Mouse (Mus musculus): ENCODE data around the gene Asb10. TPM values are rescaled to one million over a fixed set of nuclear protein-coding genes. Genes with fewer than 3 reads are reported as not detected.
A peak's percentile ranks its signal among the peaks of the same experiment; 100 is the strongest.

Gene Asb10
- polyA plus RNA-seq (2015; fragmentation: Nextera tagmentation; extraction: Ambion mirVana) = 0.99 and 1.8 TPM in 2 replicates

DNA sequence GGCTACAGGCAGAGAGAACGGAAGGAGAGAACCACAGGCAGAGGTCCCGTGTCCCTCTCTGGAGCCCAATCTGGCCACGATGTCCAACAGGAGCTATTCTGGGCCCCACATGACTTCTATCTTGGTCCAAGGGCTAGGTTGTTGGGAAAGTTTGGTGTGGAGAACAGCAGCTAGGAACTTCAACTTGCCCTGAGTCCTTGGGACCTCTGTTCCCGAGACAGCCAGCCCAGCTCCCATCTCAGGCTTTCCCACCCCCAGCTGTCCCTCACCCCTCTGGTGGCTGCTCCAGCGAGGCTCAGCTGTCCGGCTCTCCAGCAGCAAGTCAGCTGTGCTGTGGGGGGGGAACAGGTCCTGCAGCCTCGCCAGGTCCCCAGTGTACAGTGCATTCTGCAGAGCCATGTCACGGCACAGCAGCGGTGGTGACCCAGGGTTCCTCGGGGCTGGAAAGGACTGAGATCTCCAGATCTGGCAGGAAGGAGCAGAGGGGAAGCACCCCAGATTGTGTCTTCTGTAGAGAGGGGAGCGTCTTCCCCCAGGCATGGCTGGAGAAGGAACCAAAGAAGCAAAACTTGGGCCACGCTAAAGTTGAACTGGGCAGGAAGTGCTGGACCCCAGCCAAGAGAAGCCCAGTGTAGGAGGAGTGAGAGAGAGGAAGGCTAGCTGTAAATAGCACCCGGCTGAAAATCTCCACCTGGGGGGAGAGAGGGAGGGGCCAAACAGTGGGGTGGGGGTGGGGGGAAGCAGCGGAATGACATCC, at the start of gene Asb10:
Asb10 (minus strand) TSS at position 592 of the 757 bp plus-strand sequence.
- Histone ChIP-seq H3K4me2 (peak within 1 kb of the TSS; percentile 34), H3K27ac (0 out of 2 replicates have a peak within 1 kb of the TSS, but pooled peaks have one; percentile 50), H3K4me1 (peaks cover 29% of the 10 kb centered on the region), H3K36me3 (no peaks in the 10 kb centered on the region), H3K4me3 (no peak within 1 kb of the TSS), H3K9ac (no peak within 1 kb of the TSS), H3K27me3 (peaks cover 14% of the 10 kb centered on the region), H3K9me3 (no peaks in the 10 kb centered on the region)
- 21% methylated on average over 14 of the region's 14 CpGs for WGBS
- ATAC-seq (ENCODE audit: insufficient number of reproducible peaks, low FRiP score, low TSS enrichment, low read depth) = peak; percentile 53; the same call in 1 of the 2 replicates

DNA sequence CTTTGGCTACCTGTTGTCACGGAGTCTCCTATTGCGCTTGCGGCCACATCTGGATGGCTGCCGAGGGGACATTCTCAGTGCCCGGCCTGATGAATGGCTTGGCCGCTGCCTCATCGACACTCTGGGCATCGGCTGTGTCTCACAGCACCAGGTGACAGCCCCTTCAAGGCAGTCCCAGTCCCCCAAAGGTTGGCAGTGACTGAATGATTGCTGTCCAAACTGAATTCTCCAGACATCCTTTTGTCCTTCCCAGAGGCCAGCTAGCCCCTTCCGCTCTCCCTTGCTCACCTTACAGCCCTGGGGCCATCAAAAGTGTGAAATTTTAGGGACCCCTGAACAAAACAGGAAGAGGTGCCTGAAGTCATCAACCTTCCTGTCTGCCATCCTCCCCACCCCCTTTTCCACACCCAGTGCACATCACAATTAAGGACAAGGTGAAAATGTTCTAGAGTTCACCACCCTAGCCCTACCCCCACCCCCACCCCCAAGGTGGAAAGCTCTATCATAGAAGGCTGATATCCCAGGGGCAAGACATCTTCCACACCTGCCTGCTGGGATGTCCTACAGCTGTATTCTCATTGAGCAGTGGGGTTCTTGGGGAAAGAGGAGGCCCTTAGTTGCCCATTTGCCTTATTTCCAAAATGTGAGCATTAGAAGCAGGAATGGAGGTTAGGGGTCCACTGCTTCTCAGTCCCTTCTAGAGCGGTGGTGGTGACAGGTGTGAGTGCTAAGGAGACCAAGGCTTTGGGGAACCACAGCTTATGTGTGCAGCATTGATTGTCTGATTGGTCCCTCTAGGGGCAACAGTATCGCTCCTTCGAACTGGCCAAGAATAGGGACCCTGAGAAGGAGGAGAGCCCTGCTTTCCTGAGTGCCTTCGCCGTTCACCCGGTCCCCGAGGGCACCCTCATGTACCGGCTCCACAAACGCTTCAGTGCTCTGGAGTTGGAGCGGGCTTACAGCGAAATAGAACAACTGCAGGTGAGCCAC, 49.0 kb upstream of the Asb10 start:
- H3K9ac ChIP-seq = no peak overlapping the region
- H3K27me3 ChIP-seq = no peaks in the 10 kb centered on the region
- no peak overlapping the region for H3K27ac ChIP-seq
- no peak for ATAC-seq (ENCODE audit: insufficient number of reproducible peaks, low FRiP score, low TSS enrichment, low read depth)
- WGBS = 89% methylated on average over 20 of the region's 20 CpGs
- no peak overlapping the region for H3K4me3 ChIP-seq
- peaks cover 68% of the 10 kb centered on the region for H3K36me3 ChIP-seq
- H3K4me1 ChIP-seq = peaks cover 41% of the 10 kb centered on the region
- no peaks in the 10 kb centered on the region for H3K9me3 ChIP-seq
- H3K4me2 ChIP-seq = no peak overlapping the region

DNA sequence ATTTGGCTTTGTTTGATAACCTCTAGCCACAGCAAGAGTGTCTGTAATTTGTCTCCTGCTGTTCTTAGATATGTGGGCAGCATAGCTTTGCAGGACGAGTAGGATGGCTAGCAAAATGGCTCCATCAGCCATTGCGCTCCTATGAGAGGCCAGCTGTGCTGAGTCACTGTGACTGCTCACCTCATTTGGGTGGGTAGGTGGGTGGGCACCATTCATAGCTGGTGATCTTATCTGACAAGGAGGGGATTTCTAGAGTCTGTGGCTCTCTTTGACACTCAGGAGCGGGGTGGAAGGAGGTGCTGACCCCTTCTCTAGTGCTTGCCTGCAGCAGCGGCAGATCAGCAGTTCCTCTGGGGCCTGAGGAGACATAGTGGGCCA, 46.4 kb upstream of the Asb10 start:
- no peak for ATAC-seq (ENCODE audit: insufficient number of reproducible peaks, low FRiP score, low TSS enrichment, low read depth)
- Histone ChIP-seq H3K9me3 (no peaks in the 10 kb centered on the region), H3K9ac (peak overlapping the region; percentile 66), H3K27ac (peak overlapping the region; percentile 82), H3K4me3 (peak overlapping the region; percentile 86), H3K27me3 (no peaks in the 10 kb centered on the region), H3K4me1 (peaks cover 35% of the 10 kb centered on the region), H3K36me3 (peaks cover 42% of the 10 kb centered on the region), H3K4me2 (peak overlapping the region; percentile 78)
- 26% methylated on average over 4 of the region's 4 CpGs for WGBS

DNA sequence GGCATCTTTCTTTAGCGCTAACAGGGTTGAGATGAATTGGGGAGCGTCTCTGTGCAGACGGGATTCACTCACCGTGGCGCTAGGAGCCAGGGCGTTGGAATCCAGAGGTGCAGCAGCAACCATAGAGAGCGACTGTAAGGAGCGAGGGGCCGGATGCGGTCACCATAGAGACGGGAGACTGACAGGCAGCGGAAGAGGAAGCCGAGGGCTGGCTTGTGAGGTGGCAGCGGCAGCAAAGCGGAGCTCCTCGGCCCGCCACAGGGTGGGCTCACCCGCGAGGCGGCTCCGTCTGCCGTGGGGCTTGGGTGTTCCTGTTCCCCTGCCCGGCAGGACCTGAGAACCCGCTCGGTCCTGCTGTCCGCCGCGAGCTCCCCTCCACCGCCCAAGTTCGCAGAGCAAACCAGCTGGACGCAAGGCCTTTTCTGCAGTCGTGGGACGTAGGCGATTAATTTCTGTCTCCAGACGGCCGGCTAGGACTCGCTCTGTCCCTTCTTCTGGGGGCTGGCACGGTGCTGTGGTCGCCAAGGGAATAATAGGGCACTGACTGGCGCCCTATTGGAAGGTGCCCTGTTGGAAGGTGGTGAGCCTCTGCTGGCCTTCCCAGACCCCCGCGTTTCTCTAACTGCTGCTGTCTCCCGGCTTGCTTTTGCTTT, 45.9 kb upstream of the Asb10 start, which contains the start of gene Chpf2:
Chpf2 (plus strand) TSS at position 195 of the 653 bp plus-strand sequence.
- peak within 1 kb of the TSS; percentile 82 for H3K27ac ChIP-seq
- no peaks in the 10 kb centered on the region for H3K9me3 ChIP-seq
- H3K27me3 ChIP-seq = no peaks in the 10 kb centered on the region
- peak within 1 kb of the TSS; percentile 78 for H3K4me2 ChIP-seq
- peaks cover 37% of the 10 kb centered on the region for H3K36me3 ChIP-seq
- 0% methylated on average over 43 of the region's 43 CpGs for WGBS
- peak; percentile 90 for ATAC-seq (ENCODE audit: insufficient number of reproducible peaks, low FRiP score, low TSS enrichment, low read depth)
- H3K4me1 ChIP-seq = peaks cover 30% of the 10 kb centered on the region
- H3K4me3 ChIP-seq = peak within 1 kb of the TSS; percentile 86
- H3K9ac ChIP-seq = peak within 1 kb of the TSS; percentile 66

DNA sequence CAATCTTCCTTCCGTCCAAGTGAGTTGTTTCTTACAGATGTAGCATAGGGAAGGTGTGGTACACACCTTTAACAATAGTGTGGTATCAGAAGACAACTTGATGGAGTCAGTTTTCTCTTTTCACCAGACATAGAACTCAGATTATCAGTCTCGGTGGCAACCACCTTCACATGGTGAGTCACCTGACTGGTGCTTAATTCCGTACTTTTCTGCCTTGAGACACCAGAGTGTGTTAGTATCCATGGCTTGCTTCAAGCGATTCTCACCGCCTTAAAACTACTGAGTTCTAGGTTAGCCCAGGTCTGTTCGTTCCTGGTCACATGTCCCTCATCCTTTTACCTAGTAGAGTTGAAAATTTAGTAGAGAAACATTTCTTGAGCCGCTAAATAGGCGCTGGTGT, 45.3 kb upstream of the Asb10 start:
- Histone ChIP-seq H3K9me3 (no peaks in the 10 kb centered on the region), H3K27me3 (no peaks in the 10 kb centered on the region), H3K27ac (no peak overlapping the region), H3K9ac (peak overlapping the region; percentile 38; the same call in 1 of the 2 replicates), H3K36me3 (peaks cover 31% of the 10 kb centered on the region), H3K4me1 (peaks cover 26% of the 10 kb centered on the region), H3K4me2 (peak overlapping the region; percentile 78), H3K4me3 (peak overlapping the region; percentile 86)
- 7% methylated on average over 8 of the region's 8 CpGs for WGBS
- ATAC-seq (ENCODE audit: insufficient number of reproducible peaks, low FRiP score, low TSS enrichment, low read depth) = no peak

DNA sequence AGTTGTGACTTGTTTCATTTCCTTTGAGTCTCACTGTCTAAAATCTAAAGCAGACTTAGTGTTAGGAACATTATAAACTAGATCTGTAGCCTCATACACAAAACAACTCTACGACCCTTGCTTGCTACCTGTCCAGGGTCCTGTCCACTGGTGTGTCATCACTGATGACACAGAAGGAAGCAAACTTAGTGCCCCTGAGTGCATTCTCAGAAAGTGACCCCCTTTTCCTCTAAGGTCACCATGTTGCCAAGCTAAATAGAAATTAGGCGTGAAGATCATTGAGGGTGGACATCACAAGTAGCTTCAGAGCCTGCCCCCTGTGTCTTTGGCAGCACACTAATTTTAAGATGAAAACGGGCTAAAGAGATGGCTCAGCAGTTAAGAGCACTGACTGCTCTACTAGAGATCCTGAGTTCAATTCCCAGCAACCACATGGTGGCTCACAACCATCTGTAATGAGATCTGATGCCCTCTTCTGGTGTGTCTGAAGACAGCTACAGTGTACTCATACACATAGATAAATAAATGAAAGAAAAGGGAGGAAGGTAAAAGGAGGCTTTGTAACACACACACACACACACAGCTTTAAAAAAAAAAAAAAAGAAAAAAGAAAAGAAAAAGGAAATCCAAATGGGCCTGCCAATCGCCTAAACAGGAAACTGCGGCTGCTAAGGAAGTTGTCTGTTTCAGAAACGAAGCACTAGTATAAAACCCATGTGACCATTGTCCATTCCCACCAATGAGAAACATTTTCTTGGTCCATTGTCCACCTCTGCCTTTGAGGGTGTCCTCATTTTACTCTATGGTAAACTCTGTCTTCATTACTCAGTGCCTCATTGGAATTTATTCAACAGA, 37.6 kb upstream of the Asb10 start:
- H3K4me3 ChIP-seq = peak overlapping the region; percentile 79
- peak overlapping the region; percentile 84 for H3K27ac ChIP-seq
- H3K4me2 ChIP-seq = peak overlapping the region; percentile 59
- ATAC-seq (ENCODE audit: insufficient number of reproducible peaks, low FRiP score, low TSS enrichment, low read depth) = no peak
- H3K9ac ChIP-seq = no peak overlapping the region
- H3K36me3 ChIP-seq = peaks cover 20% of the 10 kb centered on the region
- H3K4me1 ChIP-seq = peaks cover 15% of the 10 kb centered on the region
- WGBS = 67% methylated on average over 6 of the region's 6 CpGs
- H3K27me3 ChIP-seq = no peaks in the 10 kb centered on the region
- H3K9me3 ChIP-seq = no peaks in the 10 kb centered on the region

DNA sequence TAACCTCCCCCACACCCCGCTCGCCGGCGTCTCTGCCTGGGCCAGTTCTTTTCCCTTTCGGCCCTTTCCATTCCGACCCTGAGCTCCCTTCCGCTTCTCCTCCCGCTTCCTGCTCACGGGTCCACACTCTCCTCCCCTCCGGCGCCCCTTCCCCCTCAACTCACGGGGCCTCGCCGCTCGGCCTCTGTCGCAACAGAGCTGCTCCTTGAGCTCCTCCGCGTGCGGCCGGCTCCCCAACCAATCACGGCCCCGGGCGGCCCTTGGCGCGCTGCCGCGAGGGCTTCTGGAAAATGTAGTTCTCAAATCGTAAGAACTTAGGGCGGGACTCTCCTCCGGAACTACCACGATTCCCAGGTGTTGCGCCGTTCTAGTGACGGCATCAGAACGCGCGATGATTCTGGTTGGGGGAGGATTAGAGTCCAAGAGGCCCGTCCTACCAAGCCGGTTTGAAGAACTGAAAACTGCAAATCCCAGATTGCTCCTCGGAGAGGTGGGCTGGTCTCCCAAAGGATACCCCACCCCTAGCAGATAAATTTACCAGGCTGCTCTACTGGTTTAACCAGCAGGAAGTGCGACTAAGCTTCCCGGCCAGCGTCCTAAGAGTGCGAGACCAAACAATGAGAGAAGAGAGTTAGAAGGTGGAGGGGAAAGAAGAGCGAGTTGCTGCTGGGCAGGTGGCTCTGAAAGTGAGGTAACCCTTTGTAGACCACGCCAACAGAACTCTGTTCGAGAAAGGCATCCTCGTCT, 36.6 kb upstream of the Asb10 start, which contains the start of gene Abcf2:
Abcf2 (minus strand) TSS at position 285 of the 747 bp plus-strand sequence.
- under 1% methylated on average over 48 of the region's 48 CpGs for WGBS
- H3K4me2 ChIP-seq = peak within 1 kb of the TSS; percentile 81
- peaks cover 30% of the 10 kb centered on the region for H3K36me3 ChIP-seq
- peak within 1 kb of the TSS; percentile 78 for H3K9ac ChIP-seq
- H3K27ac ChIP-seq = peak within 1 kb of the TSS; percentile 87
- peak within 1 kb of the TSS; percentile 79 for H3K4me3 ChIP-seq
- no peaks in the 10 kb centered on the region for H3K9me3 ChIP-seq
- peak; percentile 96 for ATAC-seq (ENCODE audit: insufficient number of reproducible peaks, low FRiP score, low TSS enrichment, low read depth)
- H3K4me1 ChIP-seq = peaks cover 15% of the 10 kb centered on the region
- no peaks in the 10 kb centered on the region for H3K27me3 ChIP-seq

DNA sequence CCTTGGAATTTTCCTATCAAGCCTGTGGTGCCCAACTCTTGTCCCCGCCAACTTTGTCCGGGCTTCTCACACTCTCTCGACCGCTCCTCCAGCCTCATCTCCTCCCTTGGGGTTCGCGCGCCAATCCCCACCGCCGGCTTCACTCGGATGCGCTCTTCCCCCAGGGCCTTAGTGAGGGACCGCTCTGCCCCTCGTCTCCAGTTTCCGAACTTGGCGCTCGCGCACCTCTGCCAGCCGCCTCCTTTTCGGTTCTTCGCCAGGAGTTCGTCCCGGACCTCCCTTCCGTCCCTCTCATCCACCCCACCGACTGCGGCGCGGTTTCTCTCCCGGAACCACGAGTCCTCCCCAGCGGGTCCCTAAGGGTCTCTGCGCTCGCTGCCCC, 36.0 kb upstream of the Asb10 start:
- Histone ChIP-seq H3K4me3 (peak overlapping the region; percentile 79), H3K36me3 (peaks cover 35% of the 10 kb centered on the region), H3K27me3 (no peaks in the 10 kb centered on the region), H3K4me1 (peaks cover 15% of the 10 kb centered on the region), H3K9ac (peak overlapping the region; percentile 78), H3K4me2 (peak overlapping the region; percentile 81), H3K27ac (peak overlapping the region; percentile 87), H3K9me3 (no peaks in the 10 kb centered on the region)
- under 1% methylated on average over 32 of the region's 32 CpGs for WGBS
- peak; percentile 0; the same call in 1 of the 2 replicates for ATAC-seq (ENCODE audit: insufficient number of reproducible peaks, low FRiP score, low TSS enrichment, low read depth)

DNA sequence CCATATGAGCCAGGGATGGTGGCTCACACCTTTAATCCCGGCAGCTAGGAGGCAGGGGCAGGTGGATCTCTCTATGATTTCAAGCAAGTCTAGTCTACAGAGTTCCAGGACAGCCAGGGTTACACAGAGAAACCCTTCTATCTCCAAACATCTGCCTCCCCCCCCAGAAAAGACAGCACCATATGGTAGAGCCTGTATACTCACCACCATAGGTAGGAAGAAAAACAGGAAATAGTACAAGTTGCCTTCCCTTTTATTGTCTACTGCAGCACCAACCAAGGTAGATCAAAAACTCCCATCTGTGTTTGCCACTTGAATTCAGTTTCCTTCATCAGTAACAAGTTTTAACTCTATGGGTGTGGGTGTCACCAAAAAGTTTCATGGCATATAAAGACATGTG, 35.2 kb upstream of the Asb10 start:
- Histone ChIP-seq H3K4me3 (peak overlapping the region; percentile 79), H3K4me1 (peaks cover 15% of the 10 kb centered on the region), H3K9me3 (no peaks in the 10 kb centered on the region), H3K9ac (0 out of 2 replicates have a peak overlapping the region, but pooled peaks have one; percentile 78), H3K4me2 (peak overlapping the region; percentile 81), H3K27me3 (no peaks in the 10 kb centered on the region), H3K27ac (no peak overlapping the region), H3K36me3 (peaks cover 44% of the 10 kb centered on the region)
- ATAC-seq (ENCODE audit: insufficient number of reproducible peaks, low FRiP score, low TSS enrichment, low read depth) = no peak
- 84% methylated on average over 1 of the region's 1 CpGs for WGBS

DNA sequence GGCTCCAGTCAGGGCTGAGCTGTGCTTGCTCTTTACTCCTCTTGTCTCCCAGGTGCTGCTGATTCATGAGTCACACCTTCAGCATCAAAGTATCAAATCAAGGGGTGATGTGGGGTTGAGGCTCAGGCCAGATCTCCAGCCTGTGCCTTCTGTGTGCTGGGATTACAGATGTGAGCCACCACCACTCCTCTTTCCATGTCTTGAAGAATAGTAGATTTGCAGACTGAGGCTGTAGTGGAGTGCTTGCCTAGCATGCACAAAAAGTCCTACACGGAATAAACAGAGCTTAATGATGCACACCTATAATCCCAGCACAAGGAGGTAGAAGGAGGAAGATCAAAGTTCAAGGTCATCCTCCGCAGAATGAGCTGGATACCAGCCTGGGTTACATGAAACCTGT, 15.9 kb upstream of the Asb10 start, which contains the start of gene 4931409K22Rik:
4931409K22Rik (minus strand) TSS at position 101 of the 400 bp plus-strand sequence.
- Histone ChIP-seq H3K9me3 (no peaks in the 10 kb centered on the region), H3K9ac (no peak within 1 kb of the TSS), H3K27me3 (no peaks in the 10 kb centered on the region), H3K4me2 (no peak within 1 kb of the TSS), H3K4me3 (no peak within 1 kb of the TSS), H3K4me1 (peaks cover 18% of the 10 kb centered on the region), H3K27ac (no peak within 1 kb of the TSS), H3K36me3 (no peaks in the 10 kb centered on the region)
- ATAC-seq (ENCODE audit: insufficient number of reproducible peaks, low FRiP score, low TSS enrichment, low read depth) = no peak
- 68% methylated on average over 2 of the region's 2 CpGs for WGBS

Measured in limb, embryonic 15.5 days (tissue).